Mouse (Mus musculus): ENCODE data around the gene Fhl2.

DNA sequence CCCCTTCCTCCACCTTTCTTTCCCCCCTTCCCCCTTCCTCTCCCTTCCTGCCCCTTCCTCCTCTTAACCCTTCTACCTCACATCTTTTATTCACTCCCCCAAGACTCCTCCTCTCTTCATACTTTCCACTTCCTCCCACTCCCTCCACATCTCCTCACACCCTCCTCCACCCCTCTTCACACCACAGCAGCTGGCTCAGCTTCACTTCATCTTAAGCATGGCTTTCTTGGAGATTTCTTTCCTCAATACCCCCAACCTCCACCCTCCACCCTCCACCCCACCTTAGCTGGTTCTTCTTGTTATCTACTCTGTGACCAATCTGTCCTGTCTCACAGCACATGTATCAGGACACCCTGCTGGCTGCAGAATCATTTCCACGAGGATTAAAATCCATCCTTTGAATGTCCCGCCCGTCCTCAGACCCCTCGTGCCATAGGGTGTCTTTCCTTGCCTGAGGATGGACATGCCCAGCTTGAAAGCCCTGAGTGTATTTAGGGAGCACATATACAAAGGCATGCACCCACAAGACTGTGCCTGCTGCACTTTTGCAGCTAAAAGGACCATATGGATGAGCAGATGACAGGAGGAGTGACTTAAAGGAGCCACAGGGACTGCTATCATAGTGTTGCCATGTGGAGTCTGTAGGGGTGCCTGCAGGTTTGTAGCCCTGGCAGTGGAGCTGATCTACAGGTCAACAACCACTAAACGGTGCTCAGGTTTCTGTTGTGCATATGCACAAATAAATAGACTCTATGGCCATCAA is 66.4 kb downstream of the Fhl2 start:
- no peak for TF ChIP-seq CTCF (conservative IDR thresholded peaks at IDR 0.05; ENCODE audit: low read length)
- TF ChIP-seq POU5F1 (IDR thresholded peaks at IDR 0.05; ENCODE audit: borderline replicate concordance, low read length): no peak
- no peak for TF ChIP-seq NANOG (IDR thresholded peaks at IDR 0.05; ENCODE audit: borderline replicate concordance, low read length)
